Mouse (Mus musculus) midbrain, embryonic 14.5 days (tissue): ENCODE measurements around the gene Gnb4. TPM values are rescaled to one million over a fixed set of nuclear protein-coding genes. Genes with fewer than 3 reads are reported as not detected.
A peak's percentile ranks its signal among the peaks of the same experiment; 100 is the strongest.

Experiments used
- ATAC-seq: fragments of 200-750 bp; cut with Nextera tagmentation; 2 replicates; pipeline ENCODE4 v1.8.0; 2017; ENCODE audit warnings: moderate number of reproducible peaks, moderate library complexity; ENCODE audit not compliant: low FRiP score, low TSS enrichment
- DNase-seq: peaks from one replicate; pipeline ENCODE4 v3.0.0-alpha.2; 2015
- H3K27ac ChIP-seq: fragments of 300-500 bp; sonication (generic); replicated peaks from 2 replicates; pipeline ENCODE4 v1.5.1; 2014; ENCODE audit warnings: mild to moderate bottlenecking, low read depth, low read length, moderate library complexity
- H3K27me3 ChIP-seq: fragments of 300-500 bp; sonication (generic); 2 replicates; pipeline ENCODE4 v1.6.1; 2014; ENCODE audit warnings: low read length, control low read depth, mixed read lengths; ENCODE audit not compliant: control insufficient read depth, insufficient read depth
- H3K36me3 ChIP-seq: fragments of 300-500 bp; sonication (generic); 2 replicates; pipeline ENCODE4 v1.6.1; 2014; ENCODE audit warnings: low read length, control low read depth; ENCODE audit not compliant: control insufficient read depth, insufficient read depth
- H3K4me1 ChIP-seq: fragments of 300-500 bp; sonication (generic); 2 replicates; pipeline ENCODE4 v1.6.1; 2014; ENCODE audit warnings: mild to moderate bottlenecking, antibody characterized with exemption, low read length, control low read depth; ENCODE audit not compliant: control insufficient read depth, insufficient read depth
- H3K4me2 ChIP-seq: fragments of 300-500 bp; sonication (generic); 2 replicates; pipeline ENCODE4 v1.6.1; 2014; ENCODE audit warnings: mild to moderate bottlenecking, low read length, moderate library complexity
- H3K4me3 ChIP-seq: fragments of 300-500 bp; sonication (generic); replicated peaks from 2 replicates; pipeline ENCODE4 v1.5.1; 2014; ENCODE audit warnings: low read depth, low read length
- H3K9ac ChIP-seq: fragments of 300-500 bp; sonication (generic); replicated peaks from 2 replicates; pipeline ENCODE4 v1.6.1; 2014; ENCODE audit warnings: mild to moderate bottlenecking, low read length, moderate library complexity
- H3K9me3 ChIP-seq: fragments of 300-500 bp; sonication (generic); 2 replicates; pipeline ENCODE4 v1.6.1; 2016; ENCODE audit warnings: low read length, control low read depth, mixed read lengths; ENCODE audit not compliant: control insufficient read depth
- WGBS: fragments of 180-500 bp; shearing (Covaris S2); extraction: QIAGEN DNeasy Blood & Tissue Kit; methylation state at CpG from one replicate; pipeline ENCODE4 v1.1.7; 2014; 5-methylcytosine and 5-hydroxymethylcytosine counted together
- polyA plus RNA-seq: library from polyadenylated mRNA; unstranded; fragments of >200 nt; fragmentation: Nextera tagmentation; extraction: Ambion mirVana; gene quantifications from 2 replicates; pipeline ENCODE4 v1.2.1, GENCODE M21; 2014

Gnb4 gene
- polyA plus RNA-seq: 75.8 and 81.7 TPM in 2 replicates

GRCm38 (mm10) chr3:32616331-32617052 is at the start of gene Gnb4:
Gene Gnb4, minus strand, starts transcription at chr3:32616585.
- H3K4me1 ChIP-seq: peaks cover 3% of the 10 kb centered on the region; the same call in 1 of the 2 replicates
- H3K36me3 ChIP-seq: no peaks in the 10 kb centered on the region
- 2% methylated on average over 70 of the region's 83 CpGs for WGBS
- ATAC-seq (peak; percentile 92), DNase-seq (peak; percentile 89)
- peak within 1 kb of the TSS; percentile 63 for H3K9ac ChIP-seq
- peak within 1 kb of the TSS; percentile 55 for H3K4me2 ChIP-seq
- peak within 1 kb of the TSS; percentile 55 for H3K27ac ChIP-seq
- no peaks in the 10 kb centered on the region for H3K27me3 ChIP-seq
- peak within 1 kb of the TSS; percentile 58 for H3K4me3 ChIP-seq
- H3K9me3 ChIP-seq: no peaks in the 10 kb centered on the region

DNA sequence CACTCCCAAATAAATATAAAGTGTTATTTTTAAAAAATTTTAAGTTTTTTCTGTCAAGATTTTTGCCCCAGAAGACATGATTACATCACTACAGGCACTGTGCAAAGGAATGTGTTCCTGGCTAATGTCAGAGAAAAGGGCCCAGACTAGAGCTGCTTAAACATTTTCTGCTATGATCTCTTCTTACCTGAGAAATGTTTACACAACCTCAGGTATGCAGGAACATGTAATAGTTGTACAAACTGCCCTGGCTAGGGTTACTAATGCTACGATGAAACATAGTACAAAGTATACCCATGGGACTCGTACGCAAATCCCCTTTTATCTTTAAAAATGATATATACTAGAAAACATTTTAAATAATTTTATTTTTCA is 45.2 kb upstream of the Gnb4 start:
- H3K27ac ChIP-seq: no peak overlapping the region
- ATAC-seq (no peak), DNase-seq (no peak)
- no peak overlapping the region for H3K9ac ChIP-seq
- no peaks in the 10 kb centered on the region for H3K36me3 ChIP-seq
- no peaks in the 10 kb centered on the region for H3K9me3 ChIP-seq
- WGBS: 95% methylated on average over 3 of the region's 3 CpGs
- H3K27me3 ChIP-seq: no peaks in the 10 kb centered on the region
- H3K4me2 ChIP-seq: no peak overlapping the region
- H3K4me1 ChIP-seq: no peaks in the 10 kb centered on the region
- H3K4me3 ChIP-seq: no peak overlapping the region

DNA sequence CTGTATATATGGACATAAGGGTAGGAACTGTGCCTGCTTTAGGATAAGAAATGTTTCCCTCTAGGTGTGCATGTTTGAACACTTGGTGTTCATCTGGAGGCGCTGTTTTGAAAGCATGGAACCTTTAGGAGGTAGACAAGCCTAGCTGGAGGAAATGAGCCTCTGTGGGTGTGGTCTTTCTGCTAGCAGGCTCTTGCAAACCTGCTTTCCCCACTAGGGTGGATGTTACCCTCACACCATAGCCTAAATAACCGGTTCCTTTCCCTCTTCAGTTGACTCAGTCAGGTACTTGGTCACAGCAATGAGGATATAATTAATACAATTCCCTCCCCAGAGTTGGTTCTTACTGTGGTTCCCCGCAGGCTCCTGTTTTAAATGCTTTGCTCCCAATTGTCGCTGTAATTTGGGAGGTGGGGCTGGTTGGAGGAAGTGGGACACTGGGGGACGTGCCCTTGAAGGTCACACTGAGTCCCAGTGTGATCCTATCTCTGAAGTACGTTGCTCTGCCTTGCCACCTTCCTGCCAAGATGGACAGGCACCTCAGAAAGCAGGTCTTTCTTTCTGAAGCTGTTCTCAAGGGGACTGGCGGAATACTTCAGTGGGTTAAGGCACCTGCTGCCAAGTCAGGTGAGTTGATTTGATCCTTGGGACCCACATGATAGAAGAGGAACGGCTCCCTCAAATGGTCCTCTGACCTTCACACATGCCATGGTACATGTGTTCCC is 44.6 kb upstream of the Gnb4 start:
- ATAC-seq (no peak), DNase-seq (no peak)
- Histone ChIP-seq H3K4me3 (no peak overlapping the region), H3K36me3 (no peaks in the 10 kb centered on the region), H3K4me1 (no peaks in the 10 kb centered on the region), H3K9ac (no peak overlapping the region), H3K9me3 (no peaks in the 10 kb centered on the region), H3K27ac (no peak overlapping the region), H3K27me3 (no peaks in the 10 kb centered on the region), H3K4me2 (no peak overlapping the region)
- 80% methylated on average over 8 of the region's 8 CpGs for WGBS

- no peak overlapping the region for H3K4me3 ChIP-seq
- ATAC-seq: no peak
- no peaks in the 10 kb centered on the region for H3K9me3 ChIP-seq
- no peaks in the 10 kb centered on the region for H3K36me3 ChIP-seq
- no peaks in the 10 kb centered on the region for H3K27me3 ChIP-seq
- no peak overlapping the region for H3K9ac ChIP-seq
- no peak overlapping the region for H3K4me2 ChIP-seq
- H3K4me1 ChIP-seq: no peaks in the 10 kb centered on the region
- no peak overlapping the region for H3K27ac ChIP-seq
- DNase-seq: peak; percentile 3
- 59% methylated on average over 8 of the region's 8 CpGs for WGBS
These were observed 43.9 kb upstream of the Gnb4 start for GRCm38 (mm10) chr3:32660276-32660675.

- WGBS: 91% methylated on average over 2 of the region's 2 CpGs
These were observed 43.1 kb upstream of the Gnb4 start for GRCm38 (mm10) chr3:32659506-32659905.

DNA sequence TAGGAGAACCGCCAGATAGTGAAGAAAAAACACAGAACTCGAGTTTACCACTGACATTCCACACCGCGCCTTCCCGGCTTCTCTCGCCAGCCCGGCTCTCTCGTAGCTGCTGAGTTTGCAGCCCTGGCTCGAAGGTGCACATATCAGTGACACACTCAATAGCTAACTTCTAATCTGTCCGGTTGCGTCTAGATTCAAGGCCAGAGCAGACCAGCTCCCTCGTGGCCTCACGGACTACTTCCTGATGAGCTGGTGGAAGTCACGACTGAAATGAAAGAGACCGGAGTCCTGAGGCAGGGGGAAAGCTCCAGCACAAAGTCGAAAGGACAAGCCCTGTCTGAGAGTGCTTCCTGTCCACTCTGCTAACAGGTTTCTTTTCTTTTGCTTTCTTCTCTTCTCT is 42.4 kb upstream of the Gnb4 start:
- Histone ChIP-seq H3K4me3 (no peak overlapping the region), H3K36me3 (no peaks in the 10 kb centered on the region), H3K4me2 (no peak overlapping the region), H3K9me3 (no peaks in the 10 kb centered on the region), H3K9ac (no peak overlapping the region), H3K27me3 (no peaks in the 10 kb centered on the region), H3K4me1 (no peaks in the 10 kb centered on the region), H3K27ac (no peak overlapping the region)
- no peak for ATAC-seq
- no peak for DNase-seq
- 88% methylated on average over 16 of the region's 16 CpGs for WGBS

More at GRCm38 (mm10) chr3:32659506-32659905, 43.1 kb upstream of the Gnb4 start:
- no peak overlapping the region for H3K27ac ChIP-seq
- DNase-seq: no peak
- H3K4me3 ChIP-seq: no peak overlapping the region
- H3K27me3 ChIP-seq: no peaks in the 10 kb centered on the region
- no peak overlapping the region for H3K4me2 ChIP-seq
- H3K9ac ChIP-seq: no peak overlapping the region
- no peaks in the 10 kb centered on the region for H3K9me3 ChIP-seq
- H3K4me1 ChIP-seq: no peaks in the 10 kb centered on the region
- no peaks in the 10 kb centered on the region for H3K36me3 ChIP-seq
- no peak for ATAC-seq

- ATAC-seq: no peak
- Histone ChIP-seq H3K27me3 (no peaks in the 10 kb centered on the region), H3K9ac (no peak overlapping the region), H3K4me1 (no peaks in the 10 kb centered on the region), H3K4me2 (no peak overlapping the region), H3K27ac (no peak overlapping the region), H3K9me3 (no peaks in the 10 kb centered on the region), H3K36me3 (no peaks in the 10 kb centered on the region), H3K4me3 (no peak overlapping the region)
- 81% methylated on average over 7 of the region's 7 CpGs for WGBS
- no peak for DNase-seq
These were observed 42.0 kb upstream of the Gnb4 start for GRCm38 (mm10) chr3:32658401-32658800.

DNA sequence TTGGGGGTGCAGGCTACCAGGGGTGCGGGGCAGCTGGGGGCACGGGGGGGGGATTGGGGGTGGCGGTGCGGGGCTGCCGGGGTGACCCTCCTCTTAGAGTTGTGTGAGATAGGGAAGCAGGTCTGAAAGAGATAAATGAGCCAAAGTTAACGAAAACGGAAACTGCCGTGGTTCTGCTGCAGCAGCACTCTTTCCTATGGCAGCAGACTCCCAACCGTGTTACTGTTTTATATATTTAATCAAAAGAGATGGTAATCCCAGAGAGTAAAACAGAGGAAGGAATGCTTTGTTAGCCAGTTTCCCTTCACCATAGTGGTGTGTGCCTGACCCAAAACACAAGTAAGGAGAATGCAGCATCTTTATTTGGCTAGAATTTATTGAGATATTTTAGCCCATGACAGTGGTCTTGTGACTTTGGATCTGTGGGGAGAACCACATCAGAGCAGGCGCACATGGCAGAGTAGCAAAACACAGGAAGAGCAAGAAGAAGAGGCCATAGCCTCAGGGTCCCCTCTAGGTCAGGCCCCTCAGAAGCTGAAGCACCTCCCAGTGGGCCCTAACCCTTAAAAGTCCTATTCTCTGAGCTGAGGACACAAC is 40.1 kb upstream of the Gnb4 start:
- ATAC-seq (no peak), DNase-seq (no peak)
- Histone ChIP-seq H3K4me2 (no peak overlapping the region), H3K27me3 (no peaks in the 10 kb centered on the region), H3K27ac (no peak overlapping the region), H3K4me3 (no peak overlapping the region), H3K9ac (no peak overlapping the region), H3K4me1 (no peaks in the 10 kb centered on the region), H3K36me3 (no peaks in the 10 kb centered on the region), H3K9me3 (no peaks in the 10 kb centered on the region)
- WGBS: 86% methylated on average over 10 of the region's 10 CpGs
